Mouse (Mus musculus): ENCODE results near the gene F12.
"Not testable (repeated sequence)": the region's sequence is repeated elsewhere in the genome, so short reads cannot be mapped to it uniquely, and the experiment has no call there.

The F12 gene

DNA sequence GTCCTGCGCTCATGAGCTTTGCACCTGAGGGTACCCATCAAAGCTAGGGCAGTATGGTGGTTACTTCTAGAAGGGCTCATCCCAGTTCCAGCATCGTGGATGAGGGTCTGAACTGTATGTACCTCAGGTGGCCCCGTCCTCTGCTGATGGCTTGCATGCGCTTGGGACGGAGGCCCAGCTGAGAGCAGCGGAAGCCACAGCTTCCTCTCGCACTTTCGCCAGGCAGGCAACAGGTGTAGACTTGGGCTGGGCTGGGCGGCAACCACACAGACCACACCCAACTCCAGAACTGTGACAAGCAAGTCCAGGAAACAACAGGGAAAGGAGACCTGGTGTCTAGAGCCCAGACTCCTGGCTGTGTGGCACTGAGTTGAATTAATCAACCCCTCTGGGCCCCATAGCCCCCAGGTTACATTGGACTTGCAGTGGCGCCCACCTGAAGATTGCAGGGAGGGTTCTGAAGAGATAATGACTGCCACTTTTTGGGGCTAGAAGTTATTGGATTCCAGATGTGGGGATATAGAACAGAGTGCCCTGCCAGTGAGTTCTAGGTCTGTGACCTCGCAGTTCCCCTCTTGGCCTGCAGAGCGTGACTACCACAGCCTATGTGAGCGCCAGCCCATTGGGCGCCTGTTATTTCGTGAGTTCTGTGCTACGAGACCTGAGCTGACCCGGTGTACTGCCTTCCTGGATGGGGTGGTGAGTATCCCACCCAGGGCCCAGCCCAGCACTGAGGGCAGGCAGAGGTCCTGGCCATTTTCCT is 23.3 kb upstream of the F12 start:
- DNase-seq (ENCODE audit: low spot score in 2 of 2), result peak; percentile 70 to 83

DNA sequence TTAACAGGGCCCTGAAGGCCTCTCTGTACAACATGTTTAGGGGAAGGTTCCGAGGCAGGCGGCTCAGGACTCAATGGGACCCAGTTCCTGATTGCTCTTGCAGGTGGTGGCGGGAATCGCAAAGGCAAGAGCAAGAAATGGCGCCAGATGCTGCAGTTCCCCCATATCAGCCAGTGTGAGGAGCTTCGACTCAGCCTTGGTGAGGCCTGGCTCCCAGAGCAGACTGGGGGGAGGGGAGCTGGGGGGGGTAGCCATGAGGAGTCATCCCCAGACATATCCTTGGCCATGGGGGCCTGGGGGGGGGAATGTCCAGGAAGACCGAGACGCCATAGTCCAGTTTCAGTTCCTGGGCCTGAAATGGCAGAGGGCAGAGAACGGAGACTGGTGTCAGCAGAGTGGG is 22.6 kb upstream of the F12 start:
- DNase-seq (ENCODE audit: low spot score in 2 of 2), result peak in 1 of 2 experiments; percentile 70

DNA sequence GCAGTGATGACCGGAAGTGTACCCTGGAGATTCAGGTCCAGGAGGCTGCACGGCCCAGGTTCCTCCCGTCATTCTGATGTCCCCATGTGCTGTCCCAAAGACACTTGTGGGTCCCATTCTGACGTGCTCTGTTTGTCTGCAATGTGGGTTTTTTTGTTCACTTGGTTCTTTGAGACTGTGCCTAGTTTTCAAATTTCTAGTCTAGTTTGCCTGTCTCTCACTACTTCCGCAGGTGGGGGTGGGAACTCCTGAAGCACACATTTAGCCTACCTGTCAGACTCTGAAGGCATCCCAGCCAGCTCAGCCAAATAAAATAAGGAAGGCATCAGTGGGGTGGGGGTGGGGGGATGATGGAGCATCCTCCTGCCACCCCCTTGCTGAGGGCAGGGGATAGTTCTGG is 21.5 kb upstream of the F12 start:
- DNase-seq (ENCODE audit: low spot score in 2 of 2), result no peak

DNA sequence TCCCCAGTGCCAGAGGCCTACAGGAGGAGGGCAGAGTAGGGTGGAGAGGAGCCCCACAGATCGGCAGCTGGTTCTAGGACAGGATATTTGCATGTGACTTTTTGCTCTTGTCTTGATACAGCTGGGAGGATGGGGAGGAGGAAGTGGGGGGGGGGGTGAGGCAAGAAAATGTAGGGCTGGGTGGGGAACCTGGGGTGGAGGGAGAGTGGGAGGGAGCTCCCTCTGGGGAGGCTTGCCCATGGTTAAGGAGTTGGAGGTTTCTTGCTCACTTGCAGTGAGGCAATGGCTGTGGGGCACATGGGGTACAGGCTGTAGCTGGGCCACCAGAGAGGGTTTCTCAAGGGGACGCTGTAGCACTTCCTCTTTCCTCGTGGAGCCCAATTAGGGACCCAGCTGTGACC is 20.9 kb upstream of the F12 start:
- peak; percentile 72 to 82 for DNase-seq (ENCODE audit: low spot score in 2 of 2)

DNA sequence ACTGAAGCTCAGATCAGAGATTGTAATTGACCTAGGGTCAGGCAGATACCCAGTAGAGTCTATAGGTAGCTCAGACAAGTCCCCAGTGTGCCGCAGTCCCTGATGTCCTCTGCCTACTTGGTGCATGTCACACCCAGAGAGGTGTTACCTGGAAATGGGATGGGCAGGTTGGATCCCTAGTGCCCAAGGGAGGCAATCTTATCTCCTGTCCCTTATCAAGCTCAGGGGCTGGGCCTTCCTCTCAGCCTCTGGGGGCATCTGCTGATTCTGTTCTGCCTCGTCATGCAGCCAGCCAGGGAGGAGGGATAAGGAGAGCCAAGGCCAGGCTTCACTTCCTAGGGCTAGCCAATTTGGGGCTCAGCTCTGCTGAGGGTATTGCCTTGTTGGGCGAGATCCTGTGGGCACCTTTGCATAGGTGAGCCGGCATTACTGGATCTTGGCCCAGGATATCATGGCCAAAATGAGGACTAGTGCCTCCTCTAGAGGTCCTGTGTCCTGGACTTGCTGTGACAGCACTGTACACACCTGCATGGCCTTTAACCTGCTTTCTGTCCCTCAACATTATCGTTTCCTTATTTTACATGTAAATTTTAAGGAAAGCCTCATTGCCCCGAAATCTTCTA is 20.0 kb upstream of the F12 start:
- DNase-seq (ENCODE audit: low spot score in 2 of 2), result peak in 1 of 2 experiments; percentile 59

DNA sequence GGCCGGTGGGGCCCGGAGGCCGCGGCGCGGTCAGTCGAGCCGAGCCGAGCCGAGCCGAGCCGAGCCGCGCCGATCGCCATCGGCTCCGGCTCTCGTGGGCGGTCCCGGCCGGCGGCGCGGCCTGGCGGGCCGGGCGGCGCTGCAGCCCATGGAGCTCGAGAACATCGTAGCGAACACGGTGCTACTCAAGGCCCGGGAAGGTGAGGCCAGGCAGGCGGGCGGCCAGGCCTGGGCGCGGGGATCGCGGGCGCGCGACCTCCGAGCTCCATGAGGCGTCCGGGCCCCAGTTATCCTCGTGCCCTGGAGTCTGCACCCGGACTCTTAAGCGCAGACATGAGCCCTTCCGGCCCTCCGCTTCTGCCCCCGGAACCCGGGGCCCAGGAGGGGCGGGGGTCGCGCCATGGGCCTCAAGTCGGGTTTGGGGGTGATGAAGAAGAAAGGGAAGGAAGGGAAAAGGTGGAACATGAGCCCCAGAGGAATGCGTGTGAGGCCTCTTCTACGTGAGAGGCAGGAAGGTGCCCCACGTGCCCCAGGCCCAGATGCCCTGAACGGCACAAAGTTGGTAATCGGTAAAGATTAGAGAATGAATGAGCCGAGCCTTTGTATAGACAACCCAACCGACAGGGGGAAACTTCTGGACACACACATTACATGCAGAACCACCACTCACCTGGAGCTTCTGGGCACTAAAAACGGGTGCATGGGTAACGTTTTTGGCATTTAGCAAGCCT is 18.9 kb upstream of the F12 start:
- DNase-seq (ENCODE audit: low spot score in 2 of 2), result no peak

DNA sequence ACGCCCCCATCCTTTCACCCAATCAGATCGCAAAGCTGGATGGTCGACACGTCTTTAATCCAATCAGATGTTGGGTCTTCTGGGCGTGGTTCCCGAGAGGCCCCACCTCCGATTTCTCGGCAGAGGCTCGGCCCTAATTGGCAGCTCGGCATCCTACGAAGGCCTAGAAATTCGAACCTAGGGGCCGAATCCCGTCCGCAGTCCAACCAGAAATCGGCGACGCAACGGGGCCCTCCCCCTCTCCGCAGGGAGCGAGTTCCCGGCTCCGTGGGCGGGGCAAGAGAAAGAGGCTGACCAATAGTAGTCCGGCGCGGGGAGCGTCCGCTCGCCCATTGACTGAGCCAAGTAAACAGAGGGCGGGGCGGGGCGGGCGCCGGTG is 18.3 kb upstream of the F12 start, which contains the start of gene Grk6:
Gene Grk6 (plus strand): TSS at position 136 of the 379 bp plus-strand sequence.
- peak; percentile 99 for DNase-seq (ENCODE audit: low spot score in 2 of 2)

DNA sequence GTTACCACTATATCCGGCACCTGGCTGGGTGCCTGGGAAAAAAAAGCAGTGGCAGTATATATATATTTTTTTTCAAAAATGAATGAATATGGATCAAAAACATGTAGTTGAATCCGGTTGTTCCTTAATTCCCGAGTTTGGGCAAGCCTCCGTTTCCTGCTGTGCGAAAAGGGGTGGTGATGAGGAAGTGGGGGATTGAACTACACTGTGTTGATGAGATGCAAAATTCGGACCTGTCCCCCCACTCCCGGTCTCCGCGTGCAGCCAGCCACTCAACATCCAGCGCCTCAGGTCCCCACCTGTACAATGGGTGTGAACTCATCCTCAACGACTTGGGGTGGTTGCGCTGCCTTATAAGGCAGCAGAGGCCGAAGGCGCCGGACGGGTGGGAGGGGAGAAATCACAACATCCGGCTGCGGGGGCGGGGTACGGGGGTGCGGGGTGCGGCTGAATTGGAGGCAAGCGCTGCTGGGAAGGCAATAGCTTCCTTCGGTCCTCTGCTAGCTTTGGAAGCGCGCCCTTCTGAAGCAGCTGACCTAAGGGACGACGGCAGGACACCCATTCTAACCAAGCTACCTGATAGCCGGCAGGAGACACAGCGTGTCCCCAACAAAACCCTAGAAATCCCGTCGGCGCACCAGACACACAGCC is 17.8 kb upstream of the F12 start:
- peak; percentile 80 to 90 for DNase-seq (ENCODE audit: low spot score in 2 of 2)

DNA sequence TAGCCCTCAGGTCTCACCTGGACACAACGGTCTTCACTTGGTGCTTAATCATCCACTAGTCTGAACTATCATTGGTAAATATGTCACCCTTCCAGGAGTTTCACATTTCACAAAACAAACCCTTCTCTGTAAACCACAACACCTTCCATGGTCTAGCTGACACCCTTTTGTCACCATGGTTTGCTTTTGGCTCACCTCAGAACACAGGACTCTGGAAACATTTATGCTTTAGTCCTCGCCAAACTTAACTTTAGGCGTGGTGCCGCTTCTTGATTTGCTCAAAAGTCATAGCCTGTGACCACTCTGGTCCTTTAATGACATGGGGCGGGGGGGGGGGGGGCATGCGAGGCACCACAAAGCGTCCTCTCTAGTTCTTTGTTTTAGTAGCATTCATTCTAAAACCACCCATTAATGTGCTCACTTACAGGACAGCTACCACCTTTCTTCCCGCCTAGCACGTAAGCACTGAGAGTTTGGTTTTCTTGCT is 17.2 kb upstream of the F12 start:
- no peak for DNase-seq (ENCODE audit: low spot score in 2 of 2)

DNA sequence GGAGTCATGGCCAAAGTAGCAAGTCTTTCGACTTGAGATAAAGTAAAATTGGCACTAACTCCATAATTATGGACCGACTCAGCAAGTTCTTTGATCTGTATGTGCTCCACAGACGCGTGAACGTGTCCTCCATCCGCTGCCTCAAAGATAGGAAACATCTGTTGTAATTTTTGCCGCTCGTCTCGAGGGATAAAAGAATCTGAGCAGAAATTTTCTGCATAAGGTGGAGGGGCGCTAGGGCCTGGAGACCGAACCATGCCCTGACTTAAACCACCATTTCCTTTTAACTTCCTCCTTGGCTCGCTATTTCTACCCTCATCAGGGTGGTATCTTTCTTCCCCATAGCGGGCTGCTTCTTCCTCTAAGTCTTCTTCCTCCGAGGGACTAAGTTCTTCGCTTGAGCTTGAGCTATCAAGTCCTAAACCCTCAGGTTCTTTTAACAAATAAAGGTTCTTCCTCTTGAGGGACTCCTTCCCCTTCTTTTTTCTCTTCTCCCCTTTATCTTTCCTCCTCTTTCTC is 10.6 kb upstream of the F12 start:
- not testable (repeated sequence) for DNase-seq (ENCODE audit: low spot score in 2 of 2)

DNA sequence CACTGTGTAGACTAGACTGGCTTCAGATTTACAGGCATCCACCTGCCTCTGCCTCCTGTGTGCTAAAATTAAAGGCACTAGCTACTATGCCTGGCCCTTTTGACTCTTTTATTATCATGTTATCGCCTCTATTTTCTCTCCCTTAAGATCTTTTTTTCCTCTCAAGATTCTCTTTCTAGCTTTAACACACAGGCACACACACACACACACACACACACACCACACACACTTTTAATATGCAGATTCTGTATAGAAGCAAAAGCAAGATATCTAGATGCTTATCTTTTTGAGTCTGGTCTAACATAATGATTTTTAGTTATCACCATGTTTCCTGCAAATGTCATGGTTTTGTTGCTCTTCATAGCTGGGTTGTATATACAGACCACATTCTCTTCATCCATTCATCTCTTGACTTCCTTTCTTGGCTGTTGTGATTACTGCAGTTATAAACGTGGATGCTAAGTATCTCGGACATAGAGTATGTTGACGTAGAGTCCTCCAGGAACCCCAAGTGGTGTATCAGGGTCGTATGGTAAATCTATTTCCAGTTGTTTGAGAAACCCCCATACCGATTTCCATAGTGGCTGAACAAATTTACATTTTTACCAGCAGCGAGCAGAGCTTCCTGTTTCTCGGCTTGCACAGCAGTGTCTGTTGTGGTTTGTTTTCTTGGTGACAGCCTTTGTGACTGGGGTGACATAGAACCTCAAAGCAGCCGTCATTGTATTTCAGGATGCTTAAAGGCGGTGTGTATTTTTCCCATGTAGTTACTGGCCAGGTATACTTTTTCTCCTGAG is 5.5 kb upstream of the F12 start:
- no peak for DNase-seq (ENCODE audit: low spot score in 2 of 2)

DNA sequence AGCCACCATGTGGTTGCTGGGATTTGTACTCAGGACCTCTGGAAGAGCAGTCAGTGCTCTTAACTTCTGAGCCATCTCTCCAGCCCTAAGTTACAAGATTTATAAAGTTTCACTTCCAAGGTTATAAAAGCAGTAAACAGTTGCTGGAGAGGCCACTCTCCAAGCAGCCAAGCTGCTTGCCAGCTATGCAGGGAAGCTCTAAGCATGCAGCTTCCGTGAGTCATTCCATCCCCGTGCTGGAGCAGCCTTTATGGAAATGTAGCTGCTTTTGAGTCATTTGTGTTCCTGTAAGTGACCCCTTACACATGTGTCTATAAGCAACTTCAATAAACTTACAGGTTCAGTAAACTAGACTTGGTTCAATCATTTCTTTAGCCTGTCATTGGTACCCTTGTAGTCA is 4.0 kb upstream of the F12 start:
- no peak for DNase-seq (ENCODE audit: low spot score in 2 of 2)

DNA sequence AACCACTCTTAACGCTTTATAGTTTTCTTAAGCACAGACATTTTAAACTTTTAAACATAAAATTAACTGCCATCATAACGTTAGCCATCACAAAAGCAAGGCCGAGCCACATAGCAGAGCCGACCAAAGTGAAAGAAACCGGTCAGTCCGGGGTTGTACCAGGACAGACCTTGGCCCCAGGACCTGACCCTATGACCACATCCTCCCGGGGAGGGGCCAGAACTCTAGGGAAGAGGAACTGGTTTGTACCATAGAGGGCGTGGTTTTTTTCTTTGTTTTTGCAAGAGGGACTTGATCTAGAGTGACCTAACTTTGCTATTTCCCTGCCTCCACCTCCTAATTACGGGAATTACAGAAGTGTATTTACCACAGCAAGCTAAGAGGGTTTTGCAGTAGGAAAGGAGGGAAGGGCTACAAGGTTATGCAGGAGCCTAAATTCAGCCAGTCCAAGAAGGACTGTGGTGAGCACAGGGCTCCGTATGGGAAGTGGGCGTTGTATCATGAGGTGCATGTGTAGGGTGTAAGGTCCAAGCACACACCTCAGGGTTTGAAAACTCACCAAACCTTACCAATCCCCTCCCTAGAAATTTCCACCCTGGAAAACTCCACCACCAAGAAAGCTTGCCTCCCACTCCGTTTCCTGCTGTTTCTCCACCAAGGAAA is 2.8 kb upstream of the F12 start:
- DNase-seq (ENCODE audit: low spot score in 2 of 2), result peak; percentile 67 to 76

DNA sequence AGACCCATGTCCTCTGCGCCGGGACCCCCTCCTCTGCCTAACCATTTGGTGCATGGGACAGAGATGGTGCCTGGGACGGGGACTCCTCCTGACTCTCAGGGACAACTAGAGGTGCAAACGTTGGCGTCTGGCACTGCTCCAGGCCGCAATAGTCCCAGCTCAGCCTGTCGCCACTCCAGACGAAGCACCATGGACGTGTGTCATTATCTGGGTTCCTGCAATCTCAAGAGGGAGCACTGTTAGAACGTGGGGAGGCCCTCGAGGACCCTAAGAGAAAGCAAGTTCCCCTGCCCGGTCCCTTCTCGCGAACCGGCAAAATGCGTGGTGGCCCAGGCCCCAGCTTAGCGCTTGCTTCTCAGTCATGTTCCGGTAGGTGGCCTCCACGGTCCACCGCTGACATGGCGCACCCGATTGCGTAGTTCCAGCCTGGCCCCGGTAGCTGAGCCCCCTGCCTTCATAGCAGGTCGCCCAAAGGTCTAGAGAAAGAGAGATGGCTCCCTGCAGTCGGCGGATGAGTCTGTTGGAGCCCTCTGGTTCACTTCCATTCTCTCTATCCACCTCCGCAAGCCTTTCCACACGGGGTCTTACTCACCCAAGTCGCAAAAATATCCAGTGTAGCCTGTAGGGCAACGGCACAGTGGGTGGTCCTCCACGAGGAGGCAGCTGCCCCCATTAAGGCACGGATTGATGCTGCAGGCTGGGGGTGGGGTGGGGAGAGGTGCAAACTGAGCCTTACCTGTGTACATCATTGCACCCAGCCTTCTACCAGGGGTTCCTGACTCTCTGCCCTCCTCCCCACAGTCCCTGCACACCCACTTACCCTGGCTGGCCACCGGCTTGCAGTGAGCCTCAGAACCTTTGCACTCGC is 5.4 kb downstream of the F12 start:
- DNase-seq (ENCODE audit: low spot score in 2 of 2), result peak; percentile 75 to 83

DNA sequence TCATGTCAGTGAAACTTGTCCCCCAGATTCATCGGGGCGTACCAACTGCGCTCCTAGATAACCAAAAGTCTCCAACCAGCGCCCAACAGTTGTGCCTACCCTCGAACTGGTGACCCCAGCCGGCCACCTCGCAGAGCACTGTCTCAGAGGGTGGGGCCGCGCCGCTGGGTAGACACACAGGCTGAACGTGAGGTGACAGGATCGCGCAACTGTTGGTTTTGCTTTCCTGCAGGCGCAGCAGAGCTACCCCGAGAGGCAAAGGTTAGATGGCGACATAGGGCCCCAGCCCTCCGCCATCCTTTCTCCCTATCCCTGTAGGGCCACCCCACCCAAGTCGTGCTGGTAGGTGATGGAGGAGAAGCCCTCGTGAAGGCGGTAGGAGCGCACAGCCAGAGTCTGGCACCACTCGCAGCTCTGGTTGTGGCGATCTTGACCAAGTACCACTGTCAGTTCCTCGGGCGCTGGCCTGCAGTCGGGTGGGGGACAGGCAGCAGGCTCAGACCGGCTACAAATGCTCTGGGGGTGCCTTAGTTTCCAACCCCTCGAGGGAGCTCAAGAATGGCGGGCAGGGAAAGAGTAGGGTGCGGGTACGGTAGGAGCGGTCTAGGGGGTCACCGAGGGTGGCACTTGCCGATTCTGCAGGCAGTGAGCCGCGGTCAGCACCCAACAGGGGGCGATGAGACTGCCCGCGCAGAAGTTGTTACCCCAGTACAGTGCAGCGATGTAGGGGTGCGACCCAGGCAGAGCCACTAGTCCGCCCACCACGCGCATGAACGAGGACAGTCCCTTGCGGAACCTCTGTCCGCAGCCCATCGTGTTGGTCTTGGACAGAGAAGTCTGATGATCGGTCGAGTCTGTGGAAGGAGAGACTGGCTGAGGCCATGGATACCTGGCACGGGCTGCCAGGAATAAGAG is 6.3 kb downstream of the F12 start:
- no peak for DNase-seq (ENCODE audit: low spot score in 2 of 2)

DNA sequence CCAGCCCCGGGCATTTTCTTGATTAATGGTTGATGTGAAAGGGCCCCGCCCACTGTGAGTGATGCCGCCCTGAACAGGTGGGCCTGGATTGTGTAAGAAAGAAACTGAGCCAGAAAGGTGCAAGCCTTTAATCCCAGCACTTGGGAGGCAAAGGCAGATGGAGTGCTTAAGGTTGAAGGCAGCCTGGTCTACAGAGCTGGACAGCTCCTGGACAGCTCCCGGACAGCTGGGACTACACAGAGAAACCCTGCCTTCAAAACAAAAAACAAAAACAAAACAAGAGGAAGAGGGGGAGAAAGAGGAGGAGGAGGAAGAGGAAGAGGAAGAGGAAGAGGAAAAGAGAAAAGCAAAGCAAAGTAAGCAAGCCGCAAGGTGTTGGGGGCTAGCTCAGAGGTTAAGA is 7.5 kb downstream of the F12 start:
- no peak for DNase-seq (ENCODE audit: low spot score in 2 of 2)

DNA sequence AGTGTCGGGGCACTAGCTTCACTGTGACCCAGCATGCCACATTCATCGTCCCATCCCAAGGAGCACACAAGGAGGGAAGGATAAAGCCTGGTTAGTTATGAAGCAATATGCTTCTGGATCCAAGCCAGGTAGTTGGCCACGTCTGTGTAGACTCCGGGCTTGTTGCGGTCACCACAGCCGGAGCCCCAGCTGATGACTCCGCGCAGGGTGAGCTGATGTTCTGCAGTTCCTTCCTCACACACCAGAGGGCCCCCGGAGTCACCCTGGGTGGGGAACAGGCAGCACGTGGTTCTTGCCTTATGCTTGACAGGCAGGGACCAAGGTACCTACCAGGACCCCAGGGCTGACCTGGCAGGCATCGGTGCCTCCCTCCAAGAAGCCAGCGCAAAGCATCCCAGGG is 8.6 kb downstream of the F12 start:
- peak; percentile 87 to 96 for DNase-seq (ENCODE audit: low spot score in 2 of 2)

DNA sequence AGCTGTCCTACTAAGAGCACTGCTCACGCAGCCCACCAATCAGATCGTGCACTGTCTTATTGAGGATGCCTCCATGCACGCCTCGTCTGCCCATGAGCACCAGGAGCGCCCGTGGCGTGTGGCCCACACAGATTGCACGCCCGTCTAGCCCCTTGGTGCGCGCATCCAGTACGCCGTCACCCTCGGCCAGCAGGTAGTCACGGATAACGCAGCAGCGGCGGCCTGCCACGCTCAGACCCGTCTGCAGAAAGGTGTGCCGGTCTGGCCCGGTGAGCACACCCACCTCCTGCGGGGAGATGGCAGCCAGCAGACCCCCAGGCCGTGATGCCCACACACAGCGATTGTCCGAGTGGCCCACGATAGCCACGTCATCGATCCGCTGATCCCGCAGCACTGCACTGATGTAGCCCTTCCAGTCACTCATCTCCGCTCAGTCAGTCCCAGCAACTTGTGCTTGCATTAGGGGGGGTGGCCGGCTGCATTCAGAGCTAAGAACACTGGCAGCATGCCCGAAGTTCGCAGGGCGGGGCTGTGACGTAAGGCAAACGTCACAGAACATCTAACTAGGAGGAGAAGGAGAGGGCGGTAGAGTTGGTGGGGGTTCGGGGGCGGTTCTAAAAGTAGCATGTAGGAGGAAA is 11.7 kb downstream of the F12 start, which contains the start of gene Pfn3:
Gene Pfn3 (minus strand): TSS at position 490 of the 638 bp plus-strand sequence.
- DNase-seq (ENCODE audit: low spot score in 2 of 2), result no peak
